Mouse (Mus musculus) CD4-positive, CD25-positive, alpha-beta regulatory T cell, adult 9 weeks (primary cell): ENCODE measurements around the gene Tmem240. TPM values are rescaled to one million over a fixed set of nuclear protein-coding genes. Genes with fewer than 3 reads are reported as not detected.

Experiments used
- polyA plus RNA-seq: library from polyadenylated mRNA; unstranded; fragments of 100-300 nt; shearing (Covaris generic); gene quantifications from one replicate; pipeline ENCODE4 v1.2.1, GENCODE M21; 2017

The Tmem240 gene
- 0.15 TPM for polyA plus RNA-seq

GRCm38 (mm10) chr4:155734350-155734941 is at the start of gene Tmem240:
Gene Tmem240, plus strand, starts transcription at chr4:155734800.

GRCm38 (mm10) chr4:155694111-155694481 is 40.5 kb upstream of the Tmem240 start, which contains the start of gene Fndc10:
Gene Fndc10, plus strand, starts transcription at chr4:155694342.

DNA sequence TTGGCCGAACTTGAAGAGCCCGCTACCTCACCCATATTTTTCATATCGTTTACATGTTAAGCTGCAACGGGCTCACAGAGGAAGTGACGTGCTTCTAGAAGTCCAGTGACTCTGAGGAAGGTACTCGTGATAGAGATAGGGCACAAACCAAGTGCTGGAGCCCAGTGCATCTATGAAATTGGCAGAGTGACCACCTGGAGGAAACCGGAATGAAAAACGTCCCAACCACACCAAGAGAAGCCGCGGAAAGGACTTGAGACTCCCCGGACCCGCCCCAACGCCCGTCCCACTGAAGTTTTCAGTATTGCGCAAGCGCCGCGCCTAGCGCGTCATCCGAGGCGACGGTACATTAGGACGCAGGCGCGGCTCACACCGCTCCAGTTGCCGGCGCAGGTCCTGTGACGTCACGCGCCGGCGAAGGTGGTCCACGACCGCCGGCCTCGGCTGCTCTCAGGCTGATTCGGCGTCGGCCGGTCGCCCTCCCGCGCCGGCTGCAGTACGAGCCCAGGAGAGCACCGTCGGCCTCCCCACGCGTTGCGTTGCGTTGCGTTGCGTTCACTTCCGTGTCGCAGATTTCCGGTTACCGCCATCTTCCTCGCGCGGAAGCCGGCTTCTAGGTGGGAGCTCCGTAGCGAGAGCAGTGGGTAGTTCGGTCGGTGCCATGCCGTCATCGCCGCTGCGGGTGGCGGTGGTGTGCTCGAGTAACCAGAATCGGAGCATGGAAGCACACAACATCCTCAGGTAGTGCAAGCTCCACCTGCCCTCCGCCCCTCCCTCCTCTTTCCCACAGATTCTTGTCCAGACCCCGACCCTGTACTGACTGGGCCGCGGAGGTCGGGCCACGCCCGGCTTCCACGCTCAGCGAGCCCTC is 29.6 kb upstream of the Tmem240 start, which contains the start of gene Ssu72:
TSS of gene Ssu72 (plus strand) at position 80 of the 871 bp plus-strand sequence.

GRCm38 (mm10) chr4:155760613-155761355 is 26.2 kb downstream of the Tmem240 start, which contains the start of gene Atad3a:
Gene Atad3a, minus strand, starts transcription at chr4:155761093.

DNA sequence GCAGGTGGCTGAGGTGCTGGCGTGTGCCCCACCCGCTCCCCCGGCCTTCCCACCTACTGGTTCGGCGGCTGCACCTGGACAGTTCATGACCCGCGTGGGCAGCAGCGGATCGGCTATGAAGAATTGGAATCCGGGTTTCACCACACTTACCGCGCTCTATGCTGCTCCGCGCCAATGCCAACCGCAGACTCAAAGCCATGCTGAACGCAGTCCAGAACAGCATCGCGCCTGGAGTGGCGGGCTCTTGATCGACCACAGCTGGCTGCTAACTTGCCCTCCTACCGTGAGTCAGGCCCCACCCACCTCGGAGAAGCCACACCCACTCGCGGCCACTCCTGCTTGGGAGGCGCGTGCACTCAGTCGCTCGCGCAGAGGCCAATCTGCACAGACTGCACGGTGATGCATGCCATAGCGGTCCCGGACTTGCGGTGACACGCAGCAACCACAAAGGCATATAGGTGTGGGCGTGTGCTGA is 39.7 kb downstream of the Tmem240 start, which contains the start of gene Vwa1:
TSS of gene Vwa1 (minus strand) at position 419 of the 475 bp plus-strand sequence.

GRCm38 (mm10) chr4:155785819-155786218 is 51.2 kb downstream of the Tmem240 start, which contains the start of gene Tmem88b:
Gene Tmem88b, minus strand, starts transcription at chr4:155785874.

DNA sequence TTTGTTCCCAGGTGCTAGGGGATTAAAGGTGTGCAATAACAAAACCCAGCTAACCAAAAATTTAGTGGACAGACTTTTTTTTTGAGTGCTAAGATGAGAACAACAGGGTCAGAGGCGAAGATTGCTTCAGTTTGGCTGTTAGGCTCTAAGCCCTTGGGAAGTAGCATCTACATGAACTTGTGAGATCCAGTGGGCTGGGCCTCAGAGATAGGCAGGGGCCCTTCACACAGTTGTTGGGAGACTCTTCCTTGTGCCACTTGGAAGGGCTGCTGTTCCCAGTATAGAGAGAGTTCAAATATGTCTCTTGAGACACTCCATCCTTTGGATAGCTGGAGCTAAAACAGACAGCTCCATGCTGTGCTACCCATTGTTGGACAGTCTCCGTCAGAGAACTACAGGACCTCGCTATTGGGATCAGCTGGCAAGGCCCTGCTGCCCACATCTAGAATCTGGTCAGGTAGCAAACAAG is 55.5 kb downstream of the Tmem240 start, which contains the start of gene Ankrd65:
TSS of gene Ankrd65 (plus strand) at position 419 of the 469 bp plus-strand sequence.

Other genes starting within 250 kb of the Tmem240 start
- gene Gnb1, start 243.4 kb upstream of the Tmem240 start, polyA plus RNA-seq, result 23.7 TPM
- 103 TPM for gene Nadk, start 172.4 kb upstream of the Tmem240 start, polyA plus RNA-seq
- 11.9 TPM for gene Slc35e2, start 133.4 kb upstream of the Tmem240 start, polyA plus RNA-seq
- 160 TPM for gene Cdk11b, start 109.9 kb upstream of the Tmem240 start, polyA plus RNA-seq
- not detected for gene Gm10563, start 89.4 kb upstream of the Tmem240 start, polyA plus RNA-seq
- 0.19 TPM for gene Mmp23, start 81.4 kb upstream of the Tmem240 start, polyA plus RNA-seq
- 30.9 TPM for gene Mib2, start 65.6 kb upstream of the Tmem240 start, polyA plus RNA-seq
- gene Fndc10, start 40.5 kb upstream of the Tmem240 start, polyA plus RNA-seq, result 0.72 TPM
- gene Ssu72, start 30.0 kb upstream of the Tmem240 start, polyA plus RNA-seq, result 160 TPM
- gene Atad3a, start 26.3 kb downstream of the Tmem240 start, polyA plus RNA-seq, result 28.3 TPM
- gene Vwa1, start 39.9 kb downstream of the Tmem240 start, polyA plus RNA-seq, result 0.10 TPM
- not detected for gene Tmem88b, start 51.1 kb downstream of the Tmem240 start, polyA plus RNA-seq
- not detected for gene Ankrd65, start 55.6 kb downstream of the Tmem240 start, polyA plus RNA-seq
- gene Mrpl20, start 68.1 kb downstream of the Tmem240 start, polyA plus RNA-seq, result 151 TPM
- 114 TPM for gene Ccnl2, start 77.7 kb downstream of the Tmem240 start, polyA plus RNA-seq
- 211 TPM for gene Aurkaip1, start 96.5 kb downstream of the Tmem240 start, polyA plus RNA-seq
- 4.8 TPM for gene Mxra8, start 104.9 kb downstream of the Tmem240 start, polyA plus RNA-seq
- 3.0 TPM for gene Dvl1, start 112.6 kb downstream of the Tmem240 start, polyA plus RNA-seq
- 0.99 TPM for gene Tas1r3, start 128.6 kb downstream of the Tmem240 start, polyA plus RNA-seq
- gene Cptp, start 134.6 kb downstream of the Tmem240 start, polyA plus RNA-seq, result 23.9 TPM
- 75.8 TPM for gene Ints11, start 134.7 kb downstream of the Tmem240 start, polyA plus RNA-seq
- gene Pusl1, start 157.0 kb downstream of the Tmem240 start, polyA plus RNA-seq, result 35.9 TPM
- 5.7 TPM for gene Acap3, start 157.0 kb downstream of the Tmem240 start, polyA plus RNA-seq
- gene Ube2j2, start 209.0 kb downstream of the Tmem240 start, polyA plus RNA-seq, result 12.6 TPM
- 11.2 TPM for gene C1qtnf12, start 227.5 kb downstream of the Tmem240 start, polyA plus RNA-seq